Mouse (Mus musculus): ENCODE data around the gene Klhdc8a. TPM values are rescaled to one million over a fixed set of nuclear protein-coding genes. Genes with fewer than 3 reads are reported as not detected.
A peak's percentile ranks its signal among the peaks of the same experiment; 100 is the strongest.

The Klhdc8a gene
- total RNA-seq, 4 experiments from 2014 or later = 11.8 to 22.9 (median 17.5) TPM

- no peak for DNase-seq (ENCODE audit: low spot score)
These were observed 7.3 kb upstream of the Klhdc8a start for GRCm38 (mm10) chr1:132290921-132291675.

- DNase-seq (ENCODE audit: low spot score) = no peak
These were observed 6.7 kb upstream of the Klhdc8a start for GRCm38 (mm10) chr1:132291706-132292105.

DNA sequence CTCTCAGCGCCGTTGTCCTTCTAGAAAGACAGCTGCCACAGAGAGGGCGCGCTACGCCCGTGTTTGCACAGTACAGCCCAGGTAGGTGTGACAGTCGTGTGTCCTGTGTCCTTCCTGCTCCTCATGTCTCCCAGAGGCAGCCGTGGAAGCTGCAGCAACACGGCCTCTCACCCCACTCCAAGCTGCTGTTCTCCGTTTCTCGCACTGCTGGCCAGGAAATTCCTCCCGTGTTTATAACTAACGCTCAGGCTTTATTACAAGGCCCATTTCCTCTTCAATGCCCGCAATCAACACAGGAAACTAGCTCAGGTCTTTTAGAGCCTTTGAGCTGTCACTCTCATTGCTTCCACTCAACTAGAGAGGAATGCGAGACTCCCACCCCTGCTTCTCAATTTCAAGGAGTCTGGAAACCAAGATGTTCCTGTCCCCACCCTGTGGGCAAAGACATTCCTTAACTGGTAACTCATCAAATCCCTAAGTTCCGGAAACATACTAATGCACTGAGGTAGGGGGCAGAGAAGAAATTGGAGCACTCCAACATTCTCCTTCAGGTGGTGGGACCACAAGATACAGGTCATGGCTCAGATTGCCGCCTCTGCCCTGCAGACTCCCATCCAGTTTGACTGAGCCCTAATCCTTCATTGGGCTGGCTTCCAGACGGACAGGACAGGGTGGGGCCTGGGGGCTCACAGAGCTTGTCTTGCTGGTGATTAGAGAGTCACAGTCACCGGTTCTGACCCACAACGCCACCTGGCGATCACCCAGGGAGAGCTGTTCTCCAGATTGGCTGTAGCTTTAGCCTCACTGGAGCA lies 5.9 kb upstream of the Klhdc8a start:
- DNase-seq (ENCODE audit: low spot score) = no peak

GRCm38 (mm10) chr1:132295506-132295905 lies 2.9 kb upstream of the Klhdc8a start:
- DNase-seq (ENCODE audit: low spot score) = no peak

- no peak for DNase-seq (ENCODE audit: low spot score)
These were observed 2.4 kb upstream of the Klhdc8a start for GRCm38 (mm10) chr1:132296051-132296450.

DNA sequence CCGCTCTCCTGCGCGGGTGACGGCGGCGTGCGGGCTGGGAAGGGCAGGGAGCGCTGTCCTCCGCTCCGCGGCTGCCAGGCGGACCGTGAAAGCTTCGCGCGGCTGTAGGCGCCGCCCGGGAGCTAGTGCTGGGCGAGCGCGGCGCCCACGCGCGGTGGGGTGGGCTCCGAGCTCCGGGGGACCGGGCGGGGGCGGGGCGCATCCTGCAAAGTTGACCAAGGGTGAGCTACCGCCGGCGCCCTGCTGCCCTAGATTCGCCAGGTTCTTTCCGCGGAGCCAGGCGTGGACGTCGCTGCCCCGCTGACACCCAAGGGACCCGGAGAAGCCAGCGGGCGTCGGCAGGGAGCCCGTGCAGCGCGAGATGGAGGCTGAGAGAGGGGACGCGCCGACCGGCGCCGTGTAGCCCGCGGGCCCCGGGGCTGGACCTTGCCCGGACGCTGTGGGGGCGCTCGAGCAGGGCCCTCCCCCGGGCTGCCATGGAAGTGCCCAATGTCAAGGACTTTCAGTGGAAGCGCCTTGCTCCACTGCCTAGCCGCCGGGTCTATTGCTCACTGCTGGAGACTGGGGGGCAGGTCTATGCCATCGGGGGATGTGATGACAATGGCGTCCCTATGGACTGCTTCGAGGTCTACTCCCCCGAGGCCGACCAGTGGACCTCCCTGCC lies 507 bp downstream of the Klhdc8a start:
- DNase-seq (ENCODE audit: low spot score) = no peak

- no peak for DNase-seq (ENCODE audit: low spot score)
These were observed 1.3 kb downstream of the Klhdc8a start for GRCm38 (mm10) chr1:132299744-132300143.

- DNase-seq (ENCODE audit: low spot score) = no peak
These were observed 2.8 kb downstream of the Klhdc8a start for GRCm38 (mm10) chr1:132301242-132301641.

- DNase-seq (ENCODE audit: low spot score) = no peak
These were observed 4.0 kb downstream of the Klhdc8a start for GRCm38 (mm10) chr1:132302341-132302866.

- no peak for DNase-seq (ENCODE audit: low spot score)
These were observed 6.3 kb downstream of the Klhdc8a start for GRCm38 (mm10) chr1:132304618-132305214.

DNA sequence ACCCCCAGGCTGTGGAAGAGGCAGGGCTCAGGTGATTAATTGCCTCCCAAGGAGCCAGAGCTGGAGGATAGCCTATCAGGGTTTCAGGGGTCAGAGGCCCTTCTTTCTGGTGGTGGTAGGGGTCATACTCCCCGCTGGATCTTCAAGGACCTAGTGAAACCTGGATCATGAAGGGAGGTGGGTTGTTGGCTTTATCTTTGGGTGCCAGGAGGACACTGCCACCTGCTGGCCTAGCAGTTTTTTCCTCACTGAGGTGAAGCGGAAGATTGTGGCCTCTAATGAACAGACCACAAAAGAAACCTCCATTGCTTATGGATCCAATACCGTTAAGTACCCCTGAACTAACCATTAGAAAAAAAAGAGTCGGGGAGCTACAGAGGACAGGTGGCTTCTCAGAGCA lies 7.7 kb downstream of the Klhdc8a start:
- DNase-seq (ENCODE audit: low spot score) = no peak

GRCm38 (mm10) chr1:132306808-132307207 lies 8.4 kb downstream of the Klhdc8a start:
- no peak for DNase-seq (ENCODE audit: low spot score)

- DNase-seq (ENCODE audit: low spot score) = no peak
These were observed 9.5 kb downstream of the Klhdc8a start for GRCm38 (mm10) chr1:132307962-132308361.

GRCm38 (mm10) chr1:132308674-132309073 lies 10.2 kb downstream of the Klhdc8a start:
- no peak for DNase-seq (ENCODE audit: low spot score)

GRCm38 (mm10) chr1:132310754-132311153 lies 12.3 kb downstream of the Klhdc8a start:
- no peak for DNase-seq (ENCODE audit: low spot score)

GRCm38 (mm10) chr1:132311174-132311859 lies 12.9 kb downstream of the Klhdc8a start:
- no peak for DNase-seq (ENCODE audit: low spot score)

- DNase-seq (ENCODE audit: low spot score) = no peak
These were observed 13.6 kb downstream of the Klhdc8a start for GRCm38 (mm10) chr1:132312043-132312442.

- peak; percentile 84 for DNase-seq (ENCODE audit: low spot score)
These were observed 14.3 kb downstream of the Klhdc8a start for GRCm38 (mm10) chr1:132312703-132313102.

DNA sequence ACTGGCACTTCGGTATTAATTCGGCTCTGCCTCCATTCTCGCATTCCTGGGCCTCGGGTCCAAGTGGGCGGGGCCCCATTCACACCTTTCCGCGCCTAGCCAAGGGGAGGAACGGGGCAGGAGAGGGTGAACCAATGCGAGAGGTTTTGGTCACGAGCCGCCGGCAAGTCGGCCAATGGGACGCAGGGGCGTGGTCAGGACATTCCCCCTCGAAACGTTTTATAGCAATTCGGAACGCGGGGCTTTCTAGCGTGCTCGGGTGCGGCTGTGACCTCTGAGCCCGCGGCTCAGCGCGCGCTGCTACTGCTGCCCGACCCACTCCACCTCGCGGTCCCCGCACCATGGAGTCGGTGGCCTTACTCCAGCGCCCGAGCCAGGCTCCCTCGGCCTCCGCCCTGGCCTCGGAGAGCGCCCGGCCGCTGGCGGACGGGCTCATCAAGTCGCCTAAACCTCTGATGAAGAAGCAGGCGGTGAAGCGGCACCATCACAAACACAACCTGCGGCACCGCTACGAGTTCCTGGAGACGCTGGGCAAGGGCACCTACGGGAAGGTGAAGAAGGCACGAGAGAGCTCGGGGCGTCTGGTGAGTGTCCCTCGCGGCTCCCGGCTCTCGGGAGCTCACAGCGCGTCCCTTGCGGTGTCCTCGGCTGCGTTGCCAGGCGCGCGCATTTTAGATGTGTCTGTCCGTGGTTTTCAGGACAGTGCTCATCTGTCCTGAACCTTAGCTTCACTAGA lies 17.6 kb downstream of the Klhdc8a start, which contains the start of gene Nuak2:
Gene Nuak2 (plus strand): TSS at position 238 of the 736 bp plus-strand sequence.
- DNase-seq (ENCODE audit: low spot score) = peak; percentile 92

GRCm38 (mm10) chr1:132316625-132316994 lies 18.2 kb downstream of the Klhdc8a start:
- DNase-seq (ENCODE audit: low spot score) = no peak

All from heart, adult 8-10 months (tissue).